Mouse (Mus musculus) MEL-GATA-1-ER (cell line): ENCODE results near the gene 1700093K21Rik.
"Not testable (repeated sequence)": the region's sequence is repeated elsewhere in the genome, so short reads cannot be mapped to it uniquely, and the experiment has no call there.

ENCODE experiments used
- DNase-seq: peaks from one replicate; pipeline ENCODE4 v3.0.0-alpha.2; 2012; ENCODE audit warnings: low read depth; ENCODE audit errors: extremely low read depth

The 1700093K21Rik gene

GRCm38 (mm10) chr11:23520473-23521205 is at the start of gene 1700093K21Rik:
1700093K21Rik (minus strand) TSS chr11:23521155.
- no peak for DNase-seq

GRCm38 (mm10) chr11:23570130-23570529 is 49.2 kb upstream of the 1700093K21Rik start:
- DNase-seq: no peak

- DNase-seq: peak; percentile 75
Observed at GRCm38 (mm10) chr11:23565761-23566160, 44.8 kb upstream of the 1700093K21Rik start.

- DNase-seq: no peak
Observed at GRCm38 (mm10) chr11:23557039-23557630, 36.2 kb upstream of the 1700093K21Rik start.

GRCm38 (mm10) chr11:23537446-23537845 is 16.5 kb upstream of the 1700093K21Rik start:
- DNase-seq: no peak

- DNase-seq: no peak
Observed at GRCm38 (mm10) chr11:23518981-23519380, 2.0 kb downstream of the 1700093K21Rik start.

GRCm38 (mm10) chr11:23515315-23515714 is 5.6 kb downstream of the 1700093K21Rik start:
- DNase-seq: no peak

- DNase-seq: not testable (repeated sequence)
Observed at GRCm38 (mm10) chr11:23514785-23515184, 6.2 kb downstream of the 1700093K21Rik start.

- not testable (repeated sequence) for DNase-seq
Observed at GRCm38 (mm10) chr11:23504801-23505200, 16.2 kb downstream of the 1700093K21Rik start.

- DNase-seq: no peak
Observed at GRCm38 (mm10) chr11:23498609-23499008, 22.3 kb downstream of the 1700093K21Rik start.

GRCm38 (mm10) chr11:23497718-23498509 is 23.0 kb downstream of the 1700093K21Rik start, which contains the start of gene Ahsa2:
Ahsa2 (minus strand) TSS chr11:23498030.
- peak; percentile 63 for DNase-seq

- peak; percentile 40 for DNase-seq
Observed at GRCm38 (mm10) chr11:23497335-23497717, 23.6 kb downstream of the 1700093K21Rik start.

GRCm38 (mm10) chr11:23496661-23497060 is 24.3 kb downstream of the 1700093K21Rik start:
- DNase-seq: no peak

- DNase-seq: no peak
Observed at GRCm38 (mm10) chr11:23495231-23495630, 25.7 kb downstream of the 1700093K21Rik start.

GRCm38 (mm10) chr11:23492048-23492790 is 28.7 kb downstream of the 1700093K21Rik start:
- DNase-seq: no peak

GRCm38 (mm10) chr11:23489955-23490354 is 31.0 kb downstream of the 1700093K21Rik start:
- no peak for DNase-seq
